Comparison of ENCODE assay signal across 22 mouse cellular contexts in the genomic region with DNA sequence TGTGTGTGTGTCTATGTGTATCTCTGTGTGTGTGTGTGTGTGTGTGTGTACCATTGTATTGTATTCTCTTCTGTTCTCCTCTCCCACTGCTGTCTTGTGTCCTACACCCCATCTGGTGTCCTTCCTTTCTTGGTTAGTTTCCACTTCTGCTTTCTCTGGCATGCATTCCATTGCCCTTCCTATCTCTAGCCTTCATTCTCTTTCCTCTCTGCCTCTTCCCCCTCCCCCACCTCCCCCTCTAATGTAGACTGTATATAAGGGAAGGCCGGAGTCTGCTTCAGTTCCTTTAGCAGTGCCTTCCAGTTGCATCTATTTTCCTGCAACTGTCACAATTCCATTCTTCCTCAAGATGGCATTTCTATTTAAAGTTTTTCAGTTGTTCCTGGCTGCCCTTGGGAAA.
"Had no signal": no experiment of that assay in that cellular context is flagged by ENCODE, and none has a peak within 500 bp of the region (broad histone marks: within the 10 kb centered on the region; RNA-seq: fewer than 3 reads in every experiment).

No protein-coding gene starts in this region.

- DNase-seq: kidney, adult 11 months; kidney, adult 9 months; kidney, postnatal 14 days; kidney, postnatal 4 days; layer of hippocampus, adult 9-11 months; layer of hippocampus, postnatal 36 days; left cerebral cortex, postnatal 4 days; liver, postnatal 0 days; lung, embryonic 14.5 days; retina, postnatal 1 day; thymus, adult 18-20 months; thymus, postnatal 4 days had no signal

- H3K4me3 ChIP-seq: limb, embryonic 12.5 days; limb, embryonic 15.5 days; midbrain, embryonic 12.5 days; midbrain, embryonic 15.5 days; myocyte; neural tube, embryonic 13.5 days had no signal

- H3K4me2 ChIP-seq: limb, embryonic 12.5 days; limb, embryonic 15.5 days; liver, embryonic 11.5 days; lung, embryonic 14.5 days; midbrain, embryonic 12.5 days; midbrain, embryonic 15.5 days; neural tube, embryonic 13.5 days had no signal

- H3K27ac ChIP-seq: limb, embryonic 12.5 days; limb, embryonic 15.5 days; liver, embryonic 14.5 days; macrophage; midbrain, embryonic 12.5 days; midbrain, embryonic 15.5 days; neural tube, embryonic 13.5 days had no signal

- H3K36me3 ChIP-seq: limb, embryonic 12.5 days; limb, embryonic 15.5 days; midbrain, embryonic 12.5 days; midbrain, embryonic 15.5 days; neural tube, embryonic 13.5 days had no signal

- H3K9me3 ChIP-seq: limb, embryonic 12.5 days; limb, embryonic 15.5 days; midbrain, embryonic 12.5 days; midbrain, embryonic 15.5 days; neural tube, embryonic 13.5 days had no signal

- H3K27me3 ChIP-seq: midbrain, embryonic 15.5 days; neural tube, embryonic 13.5 days had no signal

- ATAC-seq: liver, postnatal 0 days; lung, postnatal 0 days; midbrain, embryonic 15.5 days had no signal

- H3K4me1 ChIP-seq: midbrain, embryonic 12.5 days; midbrain, embryonic 15.5 days; neural tube, embryonic 13.5 days had no signal

- H3K9ac ChIP-seq: limb, embryonic 12.5 days; limb, embryonic 15.5 days; liver, embryonic 14.5 days; liver, postnatal 0 days; lung, embryonic 14.5 days; midbrain, embryonic 12.5 days; midbrain, embryonic 15.5 days; neural tube, embryonic 13.5 days had no signal
